Comparison of ENCODE assay signal across 22 mouse cellular contexts in the genomic region with DNA sequence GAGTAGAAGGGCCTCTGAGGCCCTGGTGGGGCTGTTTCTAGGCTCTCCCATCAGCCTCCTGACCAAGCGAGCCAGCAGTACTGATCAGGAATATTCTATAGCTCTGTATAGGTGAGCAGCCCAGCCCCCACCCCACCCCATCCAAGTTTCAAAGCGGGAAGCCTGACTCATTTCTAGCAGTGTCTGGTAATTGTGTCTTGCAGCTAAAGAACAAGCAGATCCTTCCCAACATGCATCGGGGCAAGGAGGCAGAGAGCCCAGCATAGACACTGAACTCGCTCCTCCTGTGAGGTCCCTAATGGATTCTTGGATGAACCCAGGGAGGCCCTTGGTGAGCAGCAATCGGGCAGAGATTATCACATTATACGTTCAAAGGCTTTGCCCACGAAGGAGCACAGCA. TPM values are rescaled to one million over a fixed set of nuclear protein-coding genes. Genes with fewer than 3 reads are reported as not detected.
A peak's percentile ranks its signal among the peaks of the same experiment; 100 is the strongest.
DNase-seq lines count a peak whose midpoint lies in the region; TF ChIP-seq lines count a peak whose summit lies in the region.
"Had no signal": no experiment of that assay in that cellular context is flagged by ENCODE, and none has a peak within 500 bp of the region (broad histone marks: within the 10 kb centered on the region; RNA-seq: fewer than 3 reads in every experiment).

No protein-coding gene starts in this region.

- no peak for DNase-seq in gastrocnemius, adult 2 months
- DNase-seq in gastrocnemius, adult 18-20 months (ENCODE audit: low spot score), result no peak
- DNase-seq in left cerebral cortex, postnatal 36 days (ENCODE audit: low spot score in 2 of 2), result peak; percentile 21 to 42
- no peak for DNase-seq in left cerebral cortex, postnatal 4 days
- DNase-seq in NIH3T3 (ENCODE audit: low read depth) (peak; percentile 21), MN1 (ENCODE audit: low spot score) (no peak)
- DNase-seq in right cerebral cortex, postnatal 36 days (ENCODE audit: low spot score in 2 of 2), result peak; percentile 24 to 30
- DNase-seq: adrenal gland, postnatal 10 days; cerebellum, adult 9-10 months; heart, postnatal 10 days; kidney, postnatal 25 days; liver, postnatal 0 days; spleen, adult 18-20 months; thymus, postnatal 14 days had no signal

- H3K27ac ChIP-seq in gastrocnemius, adult 2 months, result 0 out of 2 replicates have a peak overlapping the region, but pooled peaks have one; percentile 9
- H3K27ac ChIP-seq: hindbrain, embryonic 10.5 days; hindbrain, postnatal 0 days; layer of hippocampus, adult 2 months; limb, embryonic 12.5 days; midbrain, embryonic 10.5 days had no signal

- no peak for TF ChIP-seq CTCF in gastrocnemius, adult 2 months (IDR thresholded peaks at IDR 0.05)

- H3K4me3 ChIP-seq in gastrocnemius, adult 2 months, result no peak overlapping the region
- H3K4me3 ChIP-seq: hindbrain, embryonic 10.5 days; layer of hippocampus, adult 2 months; limb, embryonic 12.5 days; midbrain, embryonic 10.5 days had no signal

- intact Hi-C loops in gastrocnemius, adult 2 months (cut with DNase I), result no loop called here
- intact Hi-C loops in left cerebral cortex, postnatal 36 days (cut with DNase I), result no loop called here
- intact Hi-C loops in left cerebral cortex, postnatal 4 days (cut with DNase I), result no loop called here

RNA-seq across cellular contexts. Expression of a gene that starts 14.4 kb away (rescaled TPM):
- total RNA-seq in gastrocnemius, adult 2 months (2021), result under 1 TPM in 1 of 2 experiments, not detected in 1; 0.39 TPM
- total RNA-seq in gastrocnemius, adult 18-20 months (2021), result under 1 TPM; 0.28 to 0.41 TPM
- total RNA-seq in left cerebral cortex, postnatal 36 days (2021), result under 1 TPM; 0.39 to 0.47 TPM
- under 1 TPM in 1 of 2 experiments, not detected in 1; 0.12 TPM for total RNA-seq in left cerebral cortex, postnatal 4 days (2021)

RNA-seq across cellular contexts. Expression of a gene that starts 26.3 kb away (rescaled TPM):
- total RNA-seq in gastrocnemius, adult 2 months (2021), result under 1 TPM; 0.38 to 0.39 TPM
- under 1 TPM; 0.16 to 0.21 TPM for total RNA-seq in gastrocnemius, adult 18-20 months (2021)
- 1 to 10 TPM; 2.0 to 2.8 TPM for total RNA-seq in left cerebral cortex, postnatal 36 days (2021)
- 1 to 10 TPM; 3.4 to 3.5 TPM for total RNA-seq in left cerebral cortex, postnatal 4 days (2021)

RNA-seq across cellular contexts. Expression of a gene that starts 34.5 kb away (rescaled TPM):
- 10 to 100 TPM; 11.9 to 12.1 TPM for total RNA-seq in gastrocnemius, adult 2 months (2021)
- total RNA-seq in gastrocnemius, adult 18-20 months (2021), result 10 to 100 TPM; 10.1 to 11.1 TPM
- 10 to 100 TPM; 63.1 to 65.4 TPM for total RNA-seq in left cerebral cortex, postnatal 36 days (2021)
- total RNA-seq in left cerebral cortex, postnatal 4 days (2021), result 10 to 100 TPM; 68.7 to 71.8 TPM

RNA-seq across cellular contexts. Expression of a gene that starts 35.8 kb away (rescaled TPM):
- total RNA-seq in gastrocnemius, adult 2 months (2021), result not detected
- not detected for total RNA-seq in gastrocnemius, adult 18-20 months (2021)
- total RNA-seq in left cerebral cortex, postnatal 36 days (2021), result not detected
- total RNA-seq in left cerebral cortex, postnatal 4 days (2021), result not detected
- total RNA-seq: gastrocnemius, postnatal 4 days; heart, postnatal 10 days; hindbrain, postnatal 0 days; layer of hippocampus, adult 2 months; layer of hippocampus, postnatal 25 days; monocyte, adult 5-6 weeks had no signal

RNA-seq across cellular contexts. Expression of a gene that starts 57.8 kb away (rescaled TPM):
- total RNA-seq in gastrocnemius, adult 2 months (2021), result 100 to 1,000 TPM; 116 TPM
- 100 to 1,000 TPM in 1 of 2 experiments, 10 to 100 TPM in 1; 81.1 to 111 TPM for total RNA-seq in gastrocnemius, adult 18-20 months (2021)
- total RNA-seq in left cerebral cortex, postnatal 36 days (2021), result 100 to 1,000 TPM; 215 to 247 TPM
- 100 to 1,000 TPM; 276 to 297 TPM for total RNA-seq in left cerebral cortex, postnatal 4 days (2021)

Comparison
In these comparisons a context has a peak if more than half of its experiments do, and no peak if none do; other contexts are left out.
1. DNase-seq: peak in left cerebral cortex, postnatal 36 days (2 of 2), NIH3T3 (single experiment) and right cerebral cortex, postnatal 36 days (2 of 2); none in gastrocnemius, adult 2 months (single experiment), gastrocnemius, adult 18-20 months (single experiment), left cerebral cortex, postnatal 4 days (single experiment) and MN1 (single experiment).
2. RNA of a gene that starts 34.5 kb away (total RNA-seq): 68.7 to 71.8 TPM in left cerebral cortex, postnatal 4 days and 63.1 to 65.4 TPM in left cerebral cortex, postnatal 36 days; 11.9 to 12.1 TPM in gastrocnemius, adult 2 months and 10.1 to 11.1 TPM in gastrocnemius, adult 18-20 months; every median in the first group is over 4 times any median in the second.